Mouse (Mus musculus): ENCODE results near the gene Cbs.

- TF ChIP-seq POLR2A (IDR thresholded peaks at IDR 0.05; ENCODE audit: extremely low read depth, insufficient read depth, low read length) (no peak), CTCF (IDR thresholded peaks at IDR 0.05; ENCODE audit: extremely low read depth, insufficient read depth, low read length) (no peak)
Observed at GRCm38 (mm10) chr17:31637866-31638570, 980 bp upstream of the Cbs start.
